Mouse (Mus musculus) 3T3-L1 (cell line): ENCODE results near the gene Tnrc6c.

Source experiments
- DNase-seq: peaks from one replicate; pipeline ENCODE4 v3.0.0-alpha.2; 2015; ENCODE audit warnings: low read depth, low spot score

Gene Tnrc6c

DNA sequence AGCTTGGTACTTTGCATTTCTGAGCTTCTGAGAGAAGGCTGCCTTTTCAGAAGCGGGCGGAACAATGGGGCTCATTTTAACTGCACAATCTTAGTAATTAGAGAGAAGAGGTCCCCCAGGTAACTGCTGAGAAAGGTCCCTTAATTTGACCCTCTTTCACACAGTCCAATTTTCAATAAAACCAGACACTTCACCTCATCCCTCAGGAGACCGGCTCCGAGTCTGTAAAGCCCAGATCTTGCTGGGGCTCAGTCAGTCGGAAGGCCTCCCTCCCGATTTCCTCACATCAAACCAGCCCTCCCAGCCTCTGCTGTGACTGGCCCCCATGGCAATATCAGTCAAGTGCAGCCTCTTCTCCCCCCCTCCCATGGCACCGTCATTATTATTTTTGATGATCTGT, 15.7 kb upstream of the Tnrc6c start:
- DNase-seq: no peak

- no peak for DNase-seq
Observed at GRCm38 (mm10) chr11:117638809-117639208, 15.3 kb upstream of the Tnrc6c start.

DNA sequence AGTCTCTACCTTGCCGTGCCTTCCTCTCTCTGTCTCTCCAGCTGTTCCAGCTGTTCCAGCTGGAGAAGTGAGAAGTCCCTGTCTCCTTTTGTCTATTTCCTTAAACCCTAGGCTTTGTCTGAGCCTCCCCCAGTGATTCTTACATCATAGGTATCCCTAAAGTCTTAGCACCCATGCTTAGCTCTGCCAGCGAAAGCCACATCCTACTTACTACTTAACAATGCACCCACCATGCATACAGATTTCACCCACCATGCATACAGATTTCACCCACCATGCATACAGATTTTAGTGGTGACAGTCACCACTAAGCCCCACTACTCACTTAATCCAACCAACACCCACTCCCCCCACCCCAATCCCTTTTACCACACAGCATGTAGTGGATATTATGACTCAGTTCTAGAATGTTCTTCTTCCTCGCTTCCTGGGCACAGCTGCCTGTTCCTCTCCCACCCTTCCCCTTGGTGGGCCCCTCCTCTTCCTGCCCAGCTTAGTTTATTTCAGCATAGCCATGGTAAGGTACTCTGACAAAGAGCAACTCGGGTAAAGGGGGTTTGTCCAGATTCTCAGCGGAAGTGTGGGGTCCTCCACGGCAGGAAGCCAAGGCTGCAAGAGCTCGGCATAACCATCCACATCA, 14.6 kb upstream of the Tnrc6c start:
- no peak for DNase-seq

DNA sequence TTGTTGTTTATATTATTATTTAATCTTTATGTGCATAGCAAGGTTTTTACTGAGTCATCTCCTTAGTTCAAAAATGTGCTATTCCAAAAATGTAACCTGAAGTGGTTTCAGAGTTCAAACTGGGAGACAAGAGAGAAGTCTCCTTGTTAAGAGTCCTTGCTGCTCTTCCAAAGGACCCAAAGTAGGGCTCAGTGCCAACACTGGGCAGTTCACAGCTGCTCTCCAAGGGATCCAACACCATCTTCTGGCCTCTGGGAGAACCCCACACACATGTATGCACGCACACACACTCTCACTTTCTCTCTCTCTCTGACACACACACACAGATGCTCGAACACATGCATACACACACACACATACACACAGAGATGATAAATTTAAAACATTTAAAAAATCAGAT, 11.9 kb upstream of the Tnrc6c start:
- DNase-seq: peak; percentile 22

- no peak for DNase-seq
Observed at GRCm38 (mm10) chr11:117643240-117643639, 10.8 kb upstream of the Tnrc6c start.

- DNase-seq: no peak
Observed at GRCm38 (mm10) chr11:117646786-117647185, 7.3 kb upstream of the Tnrc6c start.

DNA sequence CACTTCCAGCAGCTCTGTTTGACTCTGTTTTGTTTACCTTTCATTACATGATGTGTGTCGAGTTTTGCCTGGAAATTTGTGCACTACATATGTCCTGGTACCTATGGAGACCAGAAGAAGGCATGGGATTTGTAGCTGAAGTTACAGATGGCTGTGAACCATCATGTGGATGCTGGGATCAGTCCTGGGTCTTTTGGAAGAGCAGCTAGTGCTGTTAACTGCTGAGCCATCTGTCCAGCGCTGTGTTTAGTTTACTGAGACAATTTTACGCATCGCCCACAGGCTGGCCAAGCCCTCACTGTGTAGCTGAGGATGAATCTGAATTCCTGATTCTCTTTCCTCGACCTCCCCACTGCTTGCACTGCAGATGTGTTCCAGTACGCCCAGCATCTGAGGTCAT, 6.1 kb upstream of the Tnrc6c start:
- DNase-seq: no peak

GRCm38 (mm10) chr11:117650721-117651644, 3.1 kb upstream of the Tnrc6c start:
- no peak for DNase-seq

DNA sequence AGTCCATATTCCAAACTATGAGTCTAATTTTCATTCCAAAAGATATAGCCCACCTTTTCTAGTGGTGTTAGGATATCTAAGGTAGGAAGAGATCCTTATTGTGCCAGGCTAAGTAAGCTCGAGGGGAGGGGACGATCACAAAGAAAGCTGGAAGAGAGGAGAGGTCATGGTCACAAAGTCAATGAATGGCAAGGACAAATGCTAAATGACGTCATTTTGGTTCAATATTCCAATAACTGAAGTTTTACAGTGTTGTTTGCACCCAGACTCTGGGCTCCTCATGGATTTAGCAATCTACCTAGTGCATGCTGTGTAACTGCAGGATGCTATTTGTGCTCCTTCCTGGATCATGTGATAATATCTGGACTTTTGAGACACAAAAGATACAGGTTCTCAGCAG, 1.2 kb upstream of the Tnrc6c start:
- no peak for DNase-seq

DNA sequence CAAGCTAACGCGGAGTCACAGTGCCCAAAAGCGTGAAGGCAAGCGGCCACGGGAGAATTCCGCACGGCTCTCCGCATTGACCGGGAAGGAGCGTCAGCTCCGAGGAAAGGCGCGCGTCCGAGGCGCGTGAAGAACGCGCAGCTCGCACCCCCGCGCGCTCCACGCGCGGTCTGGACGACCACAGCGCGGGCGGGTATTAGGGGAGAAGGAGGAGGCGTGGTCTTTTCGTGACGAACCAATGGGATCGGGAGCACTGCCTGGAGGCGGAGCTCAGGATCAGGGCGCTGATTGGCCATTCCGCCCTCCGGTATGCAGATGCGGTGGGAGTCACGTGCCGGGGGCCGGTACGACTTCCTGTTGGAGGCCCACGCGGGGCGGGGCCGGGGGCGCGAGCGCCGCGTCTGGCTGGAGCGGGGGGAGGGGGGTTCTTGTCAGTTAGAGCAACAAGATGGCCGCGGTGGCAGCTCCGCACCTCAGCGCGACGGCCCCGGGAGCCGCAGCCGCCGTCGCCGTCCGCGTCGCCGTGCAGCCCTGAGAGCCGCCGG, 363 bp downstream of the Tnrc6c start:
- DNase-seq: peak; percentile 99

GRCm38 (mm10) chr11:117654934-117655291, 824 bp downstream of the Tnrc6c start:
- DNase-seq: no peak

DNA sequence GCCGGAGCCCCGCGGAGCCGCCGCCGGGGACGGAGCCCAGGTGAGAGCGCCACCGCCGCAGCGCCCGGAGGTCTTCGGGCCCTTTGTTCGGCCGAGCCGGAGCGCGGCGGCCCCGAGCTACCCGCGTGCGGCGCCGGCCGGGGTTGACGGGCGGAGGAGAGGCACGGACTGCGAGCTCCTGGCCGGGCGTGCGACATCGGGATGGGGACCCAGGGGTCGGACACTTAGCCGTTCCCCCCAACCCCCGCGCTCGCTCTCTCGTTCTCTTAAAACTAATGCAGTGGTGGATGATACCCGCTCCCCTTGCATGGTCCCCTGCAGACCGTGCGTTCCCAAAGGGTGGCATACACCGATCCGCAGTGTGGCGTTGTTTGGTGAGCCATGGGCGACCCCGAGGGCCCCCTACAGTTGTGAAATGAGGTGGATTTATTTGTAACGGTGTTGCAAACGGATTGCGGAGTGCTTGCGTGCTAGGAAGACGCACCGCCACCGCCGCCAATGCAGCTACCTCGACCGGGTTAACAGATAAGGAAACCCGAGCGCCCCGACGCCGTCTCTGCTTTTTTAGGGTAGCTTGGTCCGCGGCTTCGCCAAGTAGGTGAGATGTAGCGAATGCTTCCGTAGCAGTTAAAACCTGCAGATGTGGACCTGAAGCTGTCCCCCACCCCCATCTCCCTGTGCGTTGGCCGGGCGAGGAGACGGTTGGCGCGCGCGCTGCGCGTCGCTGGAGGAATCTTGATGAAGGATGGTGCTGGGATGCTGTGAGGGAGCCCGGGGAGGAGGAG, 1.4 kb downstream of the Tnrc6c start:
- peak; percentile 60 for DNase-seq

GRCm38 (mm10) chr11:117656077-117656401, 1.9 kb downstream of the Tnrc6c start:
- no peak for DNase-seq

DNA sequence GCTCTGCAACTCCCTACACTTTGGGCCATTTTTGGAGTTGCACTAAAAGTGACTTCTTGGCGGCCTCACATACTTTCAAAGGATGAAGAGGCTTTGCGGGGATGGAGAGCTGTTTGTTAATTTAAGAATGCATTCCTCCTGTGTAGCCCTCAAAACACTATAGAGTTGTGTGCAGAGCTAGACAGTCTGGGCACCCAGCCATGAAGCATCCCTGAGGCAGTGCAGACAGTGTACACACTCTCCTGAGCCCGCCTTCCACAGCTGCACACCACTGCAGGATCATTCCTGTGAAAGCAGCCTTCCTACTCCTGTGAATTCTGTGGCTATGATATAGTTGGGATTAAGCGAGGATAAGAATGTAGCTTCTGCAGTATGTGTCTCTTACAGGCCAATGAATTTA, 4.9 kb downstream of the Tnrc6c start:
- peak; percentile 81 for DNase-seq

GRCm38 (mm10) chr11:117663036-117663809, 9.1 kb downstream of the Tnrc6c start:
- no peak for DNase-seq

DNA sequence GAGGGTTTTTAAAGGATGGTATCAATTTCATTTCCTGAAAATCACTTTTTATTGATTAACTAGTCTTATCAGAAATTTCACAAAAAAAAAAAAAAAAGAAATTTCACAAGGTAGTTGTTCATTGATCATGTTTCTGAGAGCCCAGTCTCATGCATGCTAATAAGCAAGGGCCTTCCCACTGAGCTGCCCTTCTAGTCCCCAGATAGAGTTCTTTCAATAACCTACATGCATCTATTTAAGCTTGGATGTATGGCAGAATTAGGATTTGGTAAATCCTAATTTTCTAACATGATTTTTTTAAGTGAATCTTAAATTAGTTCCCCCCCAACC, 9.7 kb downstream of the Tnrc6c start:
- no peak for DNase-seq

- no peak for DNase-seq
Observed at GRCm38 (mm10) chr11:117665189-117665588, 11.1 kb downstream of the Tnrc6c start.

GRCm38 (mm10) chr11:117666563-117666962, 12.5 kb downstream of the Tnrc6c start:
- no peak for DNase-seq

DNA sequence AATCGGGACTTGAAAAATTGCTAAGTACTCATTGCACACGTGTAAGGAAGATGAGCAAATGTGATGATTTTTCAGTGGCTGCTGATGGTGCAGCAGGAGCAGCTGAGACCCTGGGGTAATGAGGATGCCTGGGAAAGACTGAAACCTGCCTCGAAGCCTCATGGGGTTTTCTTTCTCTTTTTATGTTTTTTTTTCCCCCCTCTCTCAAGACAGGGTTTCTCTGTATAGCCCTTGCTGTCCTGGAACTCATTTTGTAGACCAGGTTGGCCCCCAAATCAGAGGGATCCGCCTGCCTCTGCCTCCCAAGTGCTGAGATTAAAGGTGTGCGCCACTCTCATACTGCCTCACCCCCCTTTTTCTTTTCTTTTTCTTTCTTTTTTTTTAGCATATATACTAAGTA, 13.1 kb downstream of the Tnrc6c start:
- no peak for DNase-seq

GRCm38 (mm10) chr11:117667825-117668224, 13.7 kb downstream of the Tnrc6c start:
- DNase-seq: no peak

GRCm38 (mm10) chr11:117671626-117672025, 17.5 kb downstream of the Tnrc6c start:
- no peak for DNase-seq

DNA sequence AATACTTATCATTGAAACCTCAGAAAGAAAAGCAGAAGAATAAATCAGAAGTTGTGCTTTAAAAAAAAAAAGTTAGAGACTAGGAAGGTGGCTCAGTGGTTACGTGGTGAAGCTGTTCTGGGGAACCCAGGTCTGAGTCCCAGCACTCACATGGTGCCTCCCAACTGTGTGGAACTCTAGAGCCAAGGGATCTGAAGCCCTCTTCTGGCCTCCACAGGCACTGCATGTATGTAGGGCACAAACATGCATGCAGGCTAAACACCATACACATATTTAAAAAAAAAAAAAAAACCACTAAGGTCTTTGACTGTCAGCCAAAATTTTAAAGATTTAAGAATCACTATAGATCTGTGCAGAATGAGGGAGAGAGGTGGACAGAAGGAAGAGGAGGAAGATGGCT, 20.4 kb downstream of the Tnrc6c start:
- DNase-seq: peak; percentile 20
